Mouse (Mus musculus) layer of hippocampus, postnatal 14 days (tissue): Measurements from ENCODE around the gene Myo3a. TPM values are rescaled to one million over a fixed set of nuclear protein-coding genes. Genes with fewer than 3 reads are reported as not detected.

Experiments used
- DNase-seq, 2 experiments: peaks; one replicate each; pipeline ENCODE4 v3.0.0; 2021 to 2022; ENCODE audit warnings: low spot score in 2 of 2, mixed read lengths in 1 of 2
- microRNA-seq, 2 experiments: library from miRNA; unstranded; fragments of <30 nt; microRNA quantifications; one replicate each; pipeline ENCODE4 v1.2.0; 2021
- total RNA-seq, 2 experiments: library from RNA; stranded (reverse); gene quantifications; 2 replicates each; pipeline ENCODE4 v1.2.3; 2021

Myo3a gene
- total RNA-seq, 2 experiments from 2014 or later, result 0.79 to 1.1 TPM

DNA sequence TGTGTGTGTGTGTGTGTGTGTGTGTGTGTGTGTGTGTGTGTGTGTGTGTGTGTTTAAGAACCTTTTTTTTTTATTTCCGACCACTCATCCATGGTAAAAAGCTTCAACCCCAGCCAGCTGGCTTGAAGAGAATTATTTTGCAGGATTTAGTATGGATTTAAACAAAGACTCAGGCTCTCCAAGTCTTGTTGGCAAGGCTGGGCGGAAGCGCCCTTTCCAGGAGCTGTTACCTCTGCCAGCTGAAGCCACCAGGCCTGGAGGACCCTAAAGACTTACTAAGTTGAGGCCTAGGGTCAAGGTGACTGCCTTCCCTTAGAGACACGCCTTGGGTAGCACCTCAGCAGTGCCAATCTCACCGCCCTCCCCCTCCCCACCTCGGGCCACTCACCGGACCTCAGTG, 393.2 kb downstream of the Myo3a start:
- no peak for DNase-seq

DNA sequence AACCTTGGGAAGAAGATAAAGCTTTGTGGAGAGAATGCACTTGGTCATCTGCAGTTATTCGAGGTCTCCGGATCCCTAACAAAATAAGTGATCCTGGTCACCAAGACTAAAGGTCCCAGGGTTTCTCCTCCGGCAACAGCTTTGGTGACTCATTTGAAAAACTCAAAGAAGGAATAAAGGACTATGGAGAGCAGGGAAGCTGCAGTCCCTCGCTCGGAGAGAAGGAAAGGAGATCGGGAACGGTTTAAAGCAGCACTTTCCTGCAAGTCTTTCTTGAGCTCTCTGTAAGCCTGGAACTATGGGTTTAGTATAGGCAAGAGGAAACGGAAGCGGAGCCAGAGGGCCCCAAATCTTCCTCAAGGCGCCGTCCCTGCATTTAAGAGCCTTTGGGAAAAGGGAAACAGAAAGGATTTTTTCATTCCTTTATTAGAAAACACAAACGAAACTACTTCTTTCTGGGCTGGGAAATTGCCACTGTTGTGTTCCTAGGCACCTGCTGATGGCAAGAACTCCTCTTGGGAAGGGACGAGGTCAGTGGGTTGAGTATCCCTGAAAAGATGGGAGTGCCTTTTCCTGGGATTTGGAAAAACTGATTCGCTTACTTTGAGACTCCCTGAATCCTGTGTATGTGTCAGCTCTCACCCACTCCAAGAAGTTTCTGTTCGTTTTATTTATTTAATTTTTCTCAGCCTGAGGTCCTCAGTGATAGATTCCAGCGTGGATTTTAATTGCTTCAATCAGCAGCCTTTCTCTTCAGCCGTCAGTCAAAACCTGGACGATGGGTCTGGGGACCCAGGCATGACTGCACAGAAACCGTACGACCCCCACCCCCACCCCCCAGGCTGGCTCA, 393.9 kb downstream of the Myo3a start:
- DNase-seq, result peak in 1 of 2 experiments; percentile 8

DNA sequence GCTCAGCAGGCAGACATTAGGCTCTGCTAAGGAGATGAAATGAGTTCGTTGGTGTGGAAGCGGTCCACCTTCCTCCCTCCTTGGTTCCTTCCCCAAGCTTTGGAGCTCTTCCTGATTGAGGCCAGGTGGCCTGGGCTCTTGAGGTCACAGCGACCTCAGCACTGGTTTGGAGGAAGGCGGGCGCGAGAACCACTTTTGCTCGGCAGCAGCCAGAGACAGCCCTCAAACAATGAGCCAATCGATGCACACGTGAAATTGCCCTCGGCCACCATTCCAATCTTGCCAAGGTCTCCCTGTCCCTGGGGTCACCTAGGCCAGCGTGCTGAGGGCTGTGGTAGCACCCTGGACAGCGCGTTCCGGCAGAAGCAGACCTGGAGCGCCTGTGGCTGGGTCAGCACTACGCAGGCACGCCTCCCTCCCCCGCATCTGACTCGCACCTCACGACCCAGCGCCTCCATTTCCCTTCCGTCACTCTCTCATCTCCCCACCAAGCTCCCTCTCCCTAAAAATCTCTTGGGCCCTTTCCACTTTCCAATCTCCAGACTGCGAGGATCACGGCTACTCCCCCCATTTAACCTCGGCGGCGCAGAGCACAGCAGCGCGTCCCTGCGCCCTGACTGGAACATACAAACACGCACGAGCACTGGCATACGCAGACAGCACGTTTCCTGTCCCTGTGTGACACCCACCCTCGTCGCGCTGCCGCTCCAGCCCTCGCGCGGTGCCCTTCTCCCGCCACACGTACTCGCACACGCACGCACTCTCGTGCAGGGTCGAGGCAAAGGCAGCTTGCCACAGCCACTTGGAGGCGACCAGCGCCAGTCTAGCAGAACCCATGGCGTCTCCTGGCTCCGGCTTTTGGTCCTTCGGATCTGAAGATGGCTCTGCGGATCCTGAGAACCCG, 394.8 kb downstream of the Myo3a start, which contains the start of gene Gad2:
Gene Gad2 (plus strand): TSS at position 378 of the 904 bp plus-strand sequence.
- DNase-seq, result no peak

DNA sequence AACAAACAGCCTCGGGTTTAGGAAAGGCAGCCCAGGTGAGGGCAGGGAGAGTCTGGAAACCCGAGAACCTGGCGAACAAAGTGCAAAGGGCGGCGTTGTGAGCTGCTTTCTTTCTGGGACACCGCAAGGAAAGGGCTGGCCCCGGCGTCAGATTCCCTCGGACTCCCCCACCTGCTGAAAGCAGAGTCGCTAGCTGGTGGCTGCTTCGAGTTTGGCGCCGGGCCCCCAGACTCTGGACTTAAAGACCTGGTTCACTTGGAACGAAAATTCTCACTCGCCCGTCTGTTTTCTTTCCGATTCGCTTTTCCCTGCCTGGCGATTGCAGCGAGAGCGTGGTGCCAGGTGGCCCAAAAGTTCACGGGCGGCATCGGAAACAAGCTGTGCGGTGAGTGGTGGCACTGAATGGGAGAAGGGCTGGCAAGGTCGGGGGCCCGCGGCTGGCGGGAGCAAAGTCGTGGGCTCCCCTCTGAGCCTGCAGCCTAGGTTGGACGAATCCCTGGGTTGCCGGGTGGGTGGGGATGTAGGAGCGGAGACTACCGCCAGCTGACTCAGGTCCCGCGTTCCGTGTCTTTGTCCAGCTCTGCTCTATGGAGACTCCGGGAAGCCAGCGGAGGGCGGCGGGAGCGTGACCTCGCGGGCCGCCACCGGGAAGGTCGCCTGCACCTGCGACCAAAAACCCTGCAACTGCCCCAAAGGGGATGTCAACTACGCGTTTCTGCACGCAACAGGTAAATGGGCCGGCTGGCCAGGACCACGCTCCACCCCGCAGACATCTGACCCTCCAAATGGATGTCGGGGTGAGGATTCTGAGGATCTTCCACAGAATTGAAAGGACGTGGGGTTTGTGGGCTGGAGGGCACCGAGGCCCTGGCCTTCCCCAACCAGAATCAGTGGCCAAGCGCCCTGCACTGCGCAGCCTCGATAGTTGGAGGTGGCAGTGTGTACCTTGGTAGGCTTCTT, 396.1 kb downstream of the Myo3a start:
- DNase-seq, result no peak

DNA sequence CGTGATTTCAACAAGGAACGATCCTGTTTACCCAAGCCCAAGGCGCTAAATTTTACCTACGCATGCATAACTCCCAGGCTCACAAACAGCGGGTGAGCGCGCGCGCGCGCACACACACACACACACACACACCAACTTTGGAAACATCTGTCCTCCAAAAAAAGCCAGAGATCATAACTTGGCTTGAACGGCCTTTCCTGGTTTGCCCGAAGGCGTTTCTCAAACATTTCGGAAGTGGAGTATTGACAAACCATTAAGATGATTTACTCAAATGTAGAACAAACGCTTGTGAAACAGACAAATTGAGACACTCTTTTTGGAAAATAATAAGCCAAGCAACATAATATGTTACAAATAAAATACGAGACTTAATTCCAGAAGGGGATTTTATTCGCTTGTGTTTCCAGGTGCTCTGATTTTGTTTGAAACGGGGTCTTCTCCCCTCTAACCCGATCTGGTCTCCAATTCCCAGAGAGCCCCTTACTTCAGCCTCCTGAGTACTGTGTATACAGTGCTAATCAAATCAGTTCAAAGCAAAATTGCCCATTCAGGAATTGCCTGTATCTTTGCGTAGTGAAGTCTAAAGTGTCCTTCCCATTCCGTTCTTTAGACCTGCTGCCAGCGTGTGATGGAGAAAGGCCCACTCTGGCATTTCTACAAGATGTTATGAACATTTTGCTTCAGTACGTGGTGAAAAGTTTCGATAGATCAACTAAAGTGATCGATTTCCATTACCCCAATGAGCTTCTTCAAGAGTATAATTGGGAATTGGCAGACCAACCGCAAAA, 397.1 kb downstream of the Myo3a start:
- DNase-seq, result no peak

DNA sequence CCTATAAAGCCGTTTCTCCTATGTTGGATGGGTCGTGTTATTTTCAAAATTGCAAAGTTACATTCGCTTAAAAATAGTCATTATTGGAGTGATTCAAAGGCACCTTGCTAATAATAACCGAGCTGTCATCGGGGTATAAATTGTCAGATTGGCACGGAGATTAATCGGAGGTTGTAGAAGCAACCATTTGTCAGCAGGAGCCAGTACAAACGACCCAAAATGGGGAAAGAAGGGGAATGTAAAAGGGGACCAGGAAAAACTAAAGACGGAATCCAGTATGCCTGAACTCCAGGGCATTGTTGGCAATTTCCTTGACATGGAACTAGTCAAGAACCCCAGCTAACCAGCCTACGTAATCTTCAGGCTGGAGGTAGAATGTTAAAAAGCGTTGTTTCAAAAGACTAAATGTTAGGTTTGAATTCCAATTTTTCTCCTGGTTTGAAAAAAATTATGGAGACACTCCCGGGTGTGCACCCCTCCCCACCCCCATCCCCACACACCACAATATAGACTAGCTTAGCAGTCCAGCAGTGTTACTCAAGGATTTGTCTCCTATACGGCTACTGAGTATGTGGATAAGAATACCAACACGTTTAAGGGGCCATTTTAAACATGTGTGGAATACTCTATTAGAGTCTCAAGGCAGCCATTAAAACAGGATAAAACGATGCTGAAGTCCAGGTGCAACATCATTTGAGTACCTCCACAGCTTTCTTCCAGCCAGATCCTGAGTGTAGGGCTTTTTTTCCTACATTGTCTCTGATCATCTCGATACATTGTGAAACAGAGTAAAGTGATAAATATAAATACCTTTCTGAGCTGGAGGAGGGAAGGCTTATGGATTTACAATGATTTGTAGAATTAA, 398.0 kb downstream of the Myo3a start:
- no peak for DNase-seq

DNA sequence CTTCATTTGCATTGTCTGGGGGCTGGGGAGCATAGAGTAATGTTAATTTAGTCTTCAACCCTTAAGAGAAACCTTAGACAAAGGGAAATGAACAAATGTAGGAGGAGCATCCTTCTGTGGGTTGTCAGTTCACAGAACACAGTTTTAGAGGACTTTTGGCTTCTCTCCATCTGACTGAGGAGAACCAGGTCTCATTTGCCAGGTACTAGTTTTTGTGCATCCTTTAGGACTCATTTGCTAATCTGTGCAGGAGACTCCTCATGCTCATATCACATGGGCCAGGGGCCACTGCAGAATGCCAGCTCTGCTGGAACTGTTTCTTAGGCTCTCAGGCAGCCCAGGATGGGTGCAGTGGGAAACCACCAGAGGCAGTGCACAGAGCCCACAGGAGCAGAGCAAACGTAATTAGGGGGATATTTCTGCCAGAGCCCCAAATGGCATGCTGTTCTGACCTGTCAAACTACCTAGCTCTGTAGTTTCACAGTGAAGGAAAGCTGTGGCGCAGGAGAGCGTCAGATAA, 399.9 kb downstream of the Myo3a start:
- no peak for DNase-seq

DNA sequence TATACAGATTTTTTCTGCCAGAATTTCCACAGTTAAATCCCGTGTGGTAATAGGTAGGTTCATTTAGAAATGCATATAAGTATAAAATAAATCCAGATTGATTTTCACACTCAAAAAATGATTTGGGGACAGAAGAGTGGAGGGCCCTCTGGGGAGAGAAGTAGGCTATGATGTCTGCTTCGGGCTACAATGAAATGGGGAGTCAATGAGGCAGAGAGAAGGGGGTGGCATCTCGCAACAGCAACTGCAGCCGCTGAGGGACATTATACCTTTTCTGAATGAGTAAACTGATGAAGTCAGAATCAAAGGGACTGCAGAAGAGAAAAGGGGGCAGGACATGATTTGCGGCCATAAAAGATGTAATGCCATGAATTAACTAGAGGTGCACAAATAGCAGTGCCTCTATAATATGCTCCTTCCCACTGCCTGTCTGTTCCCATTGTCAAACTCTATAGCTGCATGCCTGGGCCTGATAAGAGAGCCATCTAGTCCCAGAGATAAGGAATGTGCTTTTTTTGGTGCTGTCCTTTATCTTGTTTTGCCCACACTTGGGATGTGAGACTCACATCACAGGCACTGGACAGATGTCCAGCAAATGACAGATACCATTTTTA, 400.6 kb downstream of the Myo3a start:
- no peak for DNase-seq

DNA sequence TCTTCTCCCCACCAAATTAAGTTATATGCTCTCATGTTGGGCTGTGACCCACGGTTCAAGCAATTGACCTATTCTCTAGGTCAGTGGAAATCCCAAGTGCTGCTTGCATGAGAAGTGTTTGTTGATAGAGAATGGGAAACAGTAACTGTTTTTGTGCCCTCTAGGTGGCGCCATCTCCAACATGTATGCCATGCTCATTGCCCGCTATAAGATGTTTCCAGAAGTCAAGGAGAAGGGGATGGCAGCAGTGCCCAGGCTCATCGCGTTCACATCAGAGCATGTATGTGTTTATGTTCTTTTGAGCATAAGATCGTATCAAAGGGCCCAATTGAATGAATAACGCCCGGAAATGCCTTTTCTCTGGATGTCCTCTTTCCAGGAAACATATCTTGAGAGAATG, 407.5 kb downstream of the Myo3a start:
- no peak for DNase-seq

DNA sequence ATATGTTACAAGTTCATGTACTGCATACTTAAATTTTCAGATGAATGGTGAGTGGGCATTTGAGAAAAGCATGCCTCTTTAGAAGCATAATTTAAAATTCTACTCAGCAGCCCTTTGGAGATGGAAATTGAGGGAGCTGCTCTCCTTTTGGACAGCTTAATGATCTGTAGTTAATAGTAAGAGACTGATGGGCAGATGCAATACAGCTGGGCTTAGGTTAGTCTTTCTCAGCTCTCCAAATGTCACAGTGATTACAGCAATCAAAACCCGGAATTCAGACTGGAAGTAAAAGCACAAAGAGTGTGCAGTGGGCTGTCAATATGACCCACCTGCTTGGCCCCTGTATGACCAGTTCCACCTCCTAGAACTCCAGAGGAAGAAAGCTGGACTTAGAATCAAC, 418.8 kb downstream of the Myo3a start:
- no peak for DNase-seq

DNA sequence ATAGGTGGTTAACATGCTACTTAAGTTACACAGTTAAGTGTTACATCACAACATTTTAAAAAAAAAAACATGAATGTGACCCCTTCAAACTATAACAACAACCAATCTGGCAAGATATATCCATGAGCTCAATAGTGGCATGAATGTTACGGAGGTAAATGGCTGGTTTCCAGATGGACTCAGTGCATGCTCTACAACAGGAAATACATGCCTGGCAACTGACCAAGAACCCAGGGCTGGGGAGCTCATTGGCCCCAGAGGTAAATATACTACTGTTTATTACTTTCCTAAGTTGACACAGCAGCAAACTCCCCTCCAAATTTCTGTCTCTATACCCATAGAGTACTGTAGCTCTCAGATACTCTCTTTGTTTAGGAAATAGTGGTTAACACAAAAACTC, 421.1 kb downstream of the Myo3a start:
- no peak for DNase-seq

DNA sequence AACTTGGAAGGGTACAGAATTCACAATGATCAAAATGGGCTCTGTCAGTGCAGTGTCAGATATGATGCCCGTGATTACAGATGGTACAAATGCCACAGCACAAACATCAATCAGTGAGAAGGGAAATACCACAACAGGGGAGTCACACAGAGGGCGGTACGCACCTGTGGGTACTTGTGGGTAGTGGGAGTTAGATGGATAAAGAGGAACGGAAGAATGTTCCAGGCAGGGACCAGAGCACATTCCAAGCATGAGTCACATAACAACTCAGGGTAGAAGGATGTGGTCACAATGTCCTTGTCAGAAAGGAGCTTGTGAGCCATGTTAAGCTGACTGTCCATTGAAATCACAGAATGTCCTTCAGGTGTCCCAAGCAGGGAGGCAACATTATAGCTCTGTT, 424.5 kb downstream of the Myo3a start:
- no peak for DNase-seq

DNA sequence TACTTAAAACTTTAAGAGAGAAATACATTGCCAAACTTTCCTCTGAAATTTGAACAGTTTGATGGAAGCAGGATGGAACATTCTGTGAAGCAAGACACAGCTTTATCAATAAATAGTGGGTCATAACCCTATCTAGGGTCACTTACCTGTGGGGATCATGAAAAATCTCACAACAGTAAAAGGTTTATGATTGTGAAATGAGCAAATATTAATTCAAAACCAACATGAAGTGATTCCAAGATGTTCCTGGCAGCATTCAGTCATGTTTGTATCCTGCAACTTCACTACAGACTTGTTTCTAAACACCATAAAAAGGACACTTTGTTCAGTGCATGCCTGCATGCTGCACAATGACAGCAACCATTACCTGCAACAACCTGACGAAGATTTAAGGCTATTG, 436.4 kb downstream of the Myo3a start:
- no peak for DNase-seq

Small RNAs within 50 kb of the gene (microRNA-seq; reads per million reads assigned to microRNA genes)
- gene Gm23636, result 0 reads per million in 2 experiments
- 0 reads per million in 2 experiments for gene Mir3967
